Mouse (Mus musculus): ENCODE data around the gene Scaf11. TPM values are rescaled to one million over a fixed set of nuclear protein-coding genes. Genes with fewer than 3 reads are reported as not detected.
"Not testable (repeated sequence)": the region's sequence is repeated elsewhere in the genome, so short reads cannot be mapped to it uniquely, and the experiment has no call there.

Gene Scaf11
- polyA plus RNA-seq, 1 experiment from 2014 or later, result 92.5 TPM

GRCm38 (mm10) chr15:96461541-96462512 is 1.2 kb upstream of the Scaf11 start:
- WGBS, result 16% methylated on average over 22 of the region's 22 CpGs
- Histone ChIP-seq H3K4me1 (peaks cover 18% of the 10 kb centered on the region), H3K9ac (replicated peaks) (peak overlapping the region; percentile 77), H3K36me3 (no peaks in the 10 kb centered on the region), H3K4me2 (replicated peaks) (peak overlapping the region; percentile 79), H3K9me3 (no peaks in the 10 kb centered on the region), H3K27me3 (no peaks in the 10 kb centered on the region), H3K4me3 (peak overlapping the region; percentile 93), H3K27ac (replicated peaks) (peak overlapping the region; percentile 98)
- peak; percentile 45 for ATAC-seq (ENCODE audit: low FRiP score, low read depth)

- Histone ChIP-seq H3K27ac (replicated peaks) (peak overlapping the region; percentile 98), H3K9ac (replicated peaks) (peak overlapping the region; percentile 92), H3K27me3 (no peaks in the 10 kb centered on the region), H3K4me3 (peak overlapping the region; percentile 93), H3K36me3 (no peaks in the 10 kb centered on the region), H3K4me1 (peaks cover 18% of the 10 kb centered on the region), H3K9me3 (no peaks in the 10 kb centered on the region), H3K4me2 (replicated peaks) (peak overlapping the region; percentile 65)
- no peak for ATAC-seq (ENCODE audit: low FRiP score, low read depth)
- WGBS, result 3% methylated on average over 8 of the region's 50 CpGs
Measured at GRCm38 (mm10) chr15:96460451-96460729, 253 bp downstream of the Scaf11 start.

DNA sequence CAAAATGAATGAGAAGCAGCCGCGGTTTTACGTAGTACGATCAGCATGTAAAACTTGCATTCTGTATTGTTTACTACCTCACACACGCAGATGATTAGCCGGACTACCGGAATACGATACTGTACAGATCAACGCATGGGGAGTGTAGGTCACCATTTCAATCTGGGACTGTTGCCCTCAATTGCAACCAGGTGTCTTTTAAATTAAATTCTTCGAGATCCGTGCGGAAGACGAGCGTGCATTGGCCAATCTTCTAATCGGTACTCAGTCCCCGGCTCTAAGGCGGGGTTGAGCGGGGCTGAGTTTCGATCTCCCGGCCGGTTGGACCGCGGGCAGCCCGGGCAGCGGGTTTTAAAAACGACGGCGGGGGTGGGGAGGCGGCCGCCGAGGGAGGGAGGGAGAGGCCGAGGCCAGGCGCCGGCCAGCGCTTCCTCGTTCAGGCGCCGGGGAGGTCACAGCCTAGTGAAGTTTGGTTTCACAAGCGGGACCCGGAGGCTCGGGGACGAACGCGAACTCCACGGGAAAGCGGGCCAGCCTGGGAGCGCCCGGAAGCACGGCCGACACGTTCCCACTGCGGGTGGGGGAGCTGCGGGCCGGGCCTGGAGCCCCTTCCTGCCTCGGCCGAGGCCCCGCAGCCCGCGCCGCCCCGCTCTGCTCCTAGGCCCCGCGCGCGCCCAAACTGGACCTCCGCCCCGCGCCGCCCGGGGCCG is 747 bp downstream of the Scaf11 start:
- Histone ChIP-seq H3K9ac (replicated peaks) (peak overlapping the region; percentile 92), H3K4me1 (peaks cover 18% of the 10 kb centered on the region), H3K36me3 (no peaks in the 10 kb centered on the region), H3K27ac (replicated peaks) (peak overlapping the region; percentile 98), H3K4me3 (peak overlapping the region; percentile 93), H3K9me3 (no peaks in the 10 kb centered on the region), H3K4me2 (replicated peaks) (peak overlapping the region; percentile 65), H3K27me3 (no peaks in the 10 kb centered on the region)
- under 1% methylated on average over 51 of the region's 71 CpGs for WGBS
- peak; percentile 52 for ATAC-seq (ENCODE audit: low FRiP score, low read depth)

DNA sequence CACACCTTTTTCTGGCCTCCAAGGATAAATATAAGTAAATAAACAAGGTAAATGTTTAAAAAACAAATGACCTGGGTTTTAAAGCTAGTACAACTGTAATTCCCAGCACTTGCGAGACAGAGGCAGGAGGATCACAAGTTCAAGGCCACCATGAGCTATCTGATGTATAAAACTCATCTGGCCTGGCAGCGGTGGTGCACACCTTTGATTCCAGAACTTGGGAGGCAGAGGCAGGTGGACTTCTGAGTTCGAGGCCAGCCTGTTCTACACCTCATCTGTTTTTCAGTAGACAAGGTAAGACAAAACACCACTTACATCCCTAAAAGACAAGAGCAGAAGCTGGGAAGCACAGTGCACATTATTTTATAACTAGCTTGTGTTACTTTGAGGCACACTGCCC is 2.4 kb downstream of the Scaf11 start:
- Histone ChIP-seq H3K27me3 (no peaks in the 10 kb centered on the region), H3K4me2 (replicated peaks) (no peak overlapping the region), H3K27ac (replicated peaks) (no peak overlapping the region), H3K4me1 (peaks cover 18% of the 10 kb centered on the region), H3K9ac (replicated peaks) (no peak overlapping the region), H3K4me3 (no peak overlapping the region), H3K9me3 (no peaks in the 10 kb centered on the region), H3K36me3 (no peaks in the 10 kb centered on the region)
- no peak for ATAC-seq (ENCODE audit: low FRiP score, low read depth)
- 90% methylated on average over 3 of the region's 3 CpGs for WGBS

DNA sequence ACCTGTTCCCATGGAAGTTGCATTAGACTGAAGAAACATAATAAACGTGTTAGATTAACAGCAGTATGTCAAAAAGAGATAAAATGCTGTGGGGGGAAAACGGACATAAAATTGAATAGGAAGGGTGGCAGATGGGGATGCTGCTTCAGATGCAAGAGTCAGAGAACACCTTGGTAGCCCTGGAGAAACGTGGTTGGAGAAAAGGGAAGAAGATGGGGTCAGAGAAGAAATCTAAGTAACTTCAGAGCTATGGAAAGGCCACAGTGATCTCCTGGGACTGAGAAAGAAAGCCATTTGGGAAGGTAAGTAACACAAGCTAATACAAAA is 3.3 kb downstream of the Scaf11 start:
- WGBS, result 86% methylated on average over 3 of the region's 3 CpGs
- ATAC-seq (ENCODE audit: low FRiP score, low read depth), result no peak

DNA sequence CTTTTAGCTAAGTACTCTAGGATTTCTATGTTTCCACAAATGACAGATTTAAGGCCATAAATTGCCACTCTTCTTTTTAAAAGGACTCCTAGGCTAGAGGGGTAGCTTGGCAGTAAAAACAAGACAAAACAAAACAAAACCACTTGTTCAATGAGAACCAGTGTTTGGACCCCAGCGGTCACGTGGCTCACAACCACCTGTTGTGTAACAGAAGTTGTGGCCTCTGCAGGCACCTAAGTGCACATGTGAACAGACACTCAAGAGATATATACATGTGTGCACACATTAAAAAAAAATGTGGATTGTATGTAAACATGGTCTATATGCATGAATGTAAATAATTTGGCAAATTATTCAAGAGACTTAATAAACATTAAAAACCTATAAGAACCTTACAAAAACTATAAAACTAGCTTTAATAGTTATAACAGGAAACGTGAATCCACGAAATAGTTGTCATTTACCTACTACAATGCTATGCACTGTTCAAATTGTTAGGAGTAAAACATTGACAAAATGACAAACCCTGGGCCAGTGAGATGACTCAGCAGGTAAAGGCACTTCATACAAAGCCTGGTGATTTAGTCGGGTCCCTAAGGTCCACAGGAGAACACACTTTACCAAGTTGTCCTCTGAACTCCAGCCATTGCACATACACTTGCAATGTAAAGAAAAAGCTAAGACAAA is 3.8 kb downstream of the Scaf11 start:
- Histone ChIP-seq H3K4me2 (replicated peaks) (no peak overlapping the region), H3K36me3 (0 out of 2 replicates have a peak, but pooled peaks cover 4% of the 10 kb centered on the region), H3K9ac (replicated peaks) (no peak overlapping the region), H3K4me3 (no peak overlapping the region), H3K4me1 (peaks cover 13% of the 10 kb centered on the region), H3K9me3 (no peaks in the 10 kb centered on the region), H3K27ac (replicated peaks) (no peak overlapping the region), H3K27me3 (no peaks in the 10 kb centered on the region)
- 93% methylated on average over 5 of the region's 5 CpGs for WGBS
- no peak for ATAC-seq (ENCODE audit: low FRiP score, low read depth)

More for the DNA sequence above, 3.3 kb downstream of the Scaf11 start:
- Histone ChIP-seq H3K36me3 (no peaks in the 10 kb centered on the region), H3K27me3 (no peaks in the 10 kb centered on the region), H3K4me1 (peaks cover 18% of the 10 kb centered on the region), H3K4me3 (no peak overlapping the region), H3K9me3 (no peaks in the 10 kb centered on the region), H3K4me2 (replicated peaks) (no peak overlapping the region), H3K27ac (replicated peaks) (no peak overlapping the region), H3K9ac (replicated peaks) (no peak overlapping the region)

GRCm38 (mm10) chr15:96455595-96456214 is 4.9 kb downstream of the Scaf11 start:
- H3K4me3 ChIP-seq, result no peak overlapping the region
- peaks cover 13% of the 10 kb centered on the region; the same call in 1 of the 2 replicates for H3K36me3 ChIP-seq
- peaks cover 10% of the 10 kb centered on the region for H3K4me1 ChIP-seq
- H3K9me3 ChIP-seq, result no peaks in the 10 kb centered on the region
- no peak overlapping the region for H3K4me2 ChIP-seq (replicated peaks)
- no peaks in the 10 kb centered on the region for H3K27me3 ChIP-seq
- WGBS, result 86% methylated on average over 4 of the region's 4 CpGs
- H3K27ac ChIP-seq (replicated peaks), result no peak overlapping the region
- ATAC-seq (ENCODE audit: low FRiP score, low read depth), result no peak
- no peak overlapping the region for H3K9ac ChIP-seq (replicated peaks)

- Histone ChIP-seq H3K4me2 (replicated peaks) (no peak overlapping the region), H3K9me3 (no peaks in the 10 kb centered on the region), H3K27me3 (no peaks in the 10 kb centered on the region), H3K4me1 (peaks cover 3% of the 10 kb centered on the region; the same call in 1 of the 2 replicates), H3K4me3 (no peak overlapping the region), H3K9ac (replicated peaks) (no peak overlapping the region), H3K36me3 (peaks cover 19% of the 10 kb centered on the region; the same call in 1 of the 2 replicates), H3K27ac (replicated peaks) (no peak overlapping the region)
- WGBS, result 98% methylated on average over 1 of the region's 1 CpGs
- no peak for ATAC-seq (ENCODE audit: low FRiP score, low read depth)
Measured at GRCm38 (mm10) chr15:96453346-96453745, 7.3 kb downstream of the Scaf11 start.

DNA sequence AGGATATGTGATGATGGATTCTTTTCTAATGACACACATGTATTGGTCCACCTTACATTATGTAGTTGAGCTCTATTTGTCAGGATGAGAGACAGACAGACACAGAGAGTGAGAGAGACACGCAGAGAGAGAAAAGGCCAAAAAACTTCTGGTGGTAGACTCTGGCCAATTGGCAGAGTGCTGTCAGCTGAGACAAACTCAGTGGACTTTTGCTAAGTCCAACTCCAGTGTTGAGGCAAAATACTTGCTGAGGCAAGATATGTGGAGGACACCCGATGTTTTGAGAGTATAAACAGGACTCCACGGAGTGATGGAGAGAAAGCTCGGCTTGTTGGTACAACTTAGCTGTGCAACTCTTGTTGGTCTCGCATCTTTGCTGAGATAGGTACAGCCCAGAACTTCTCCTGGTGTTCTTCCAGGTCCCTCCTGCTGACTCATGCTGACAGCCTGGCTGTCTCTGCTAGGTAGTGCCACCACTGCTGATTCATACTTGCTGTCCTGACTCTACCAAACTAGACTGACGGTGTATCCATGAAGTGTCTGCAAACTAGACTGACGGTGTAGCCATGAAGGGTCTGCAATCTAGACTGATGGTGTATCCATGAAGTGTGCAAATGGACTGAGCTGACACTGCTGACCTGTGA is 11.9 kb downstream of the Scaf11 start:
- Histone ChIP-seq H3K27ac (replicated peaks) (no peak overlapping the region), H3K9ac (replicated peaks) (no peak overlapping the region), H3K4me3 (no peak overlapping the region), H3K27me3 (no peaks in the 10 kb centered on the region), H3K4me2 (replicated peaks) (no peak overlapping the region), H3K9me3 (no peaks in the 10 kb centered on the region), H3K4me1 (no peaks in the 10 kb centered on the region), H3K36me3 (peaks cover 31% of the 10 kb centered on the region)
- no peak for ATAC-seq (ENCODE audit: low FRiP score, low read depth)
- 93% methylated on average over 7 of the region's 7 CpGs for WGBS

- WGBS, result 29% methylated on average over 10 of the region's 10 CpGs
- Histone ChIP-seq H3K27ac (replicated peaks) (no peak overlapping the region), H3K4me2 (replicated peaks) (no peak overlapping the region), H3K4me1 (no peaks in the 10 kb centered on the region), H3K36me3 (peaks cover 36% of the 10 kb centered on the region), H3K9ac (replicated peaks) (no peak overlapping the region), H3K9me3 (no peaks in the 10 kb centered on the region), H3K27me3 (no peaks in the 10 kb centered on the region), H3K4me3 (no peak overlapping the region)
- no peak for ATAC-seq (ENCODE audit: low FRiP score, low read depth)
Measured at GRCm38 (mm10) chr15:96446785-96447184, 13.9 kb downstream of the Scaf11 start.

- ATAC-seq (ENCODE audit: low FRiP score, low read depth); H3K27me3 ChIP-seq; H3K27ac ChIP-seq (replicated peaks); H3K4me1 ChIP-seq; H3K4me2 ChIP-seq (replicated peaks); H3K4me3 ChIP-seq; H3K9me3 ChIP-seq; H3K9ac ChIP-seq (replicated peaks): not testable (repeated sequence)
- 87% methylated on average over 6 of the region's 6 CpGs for WGBS
- peaks cover 24% of the 10 kb centered on the region for H3K36me3 ChIP-seq
Measured at GRCm38 (mm10) chr15:96441480-96441879, 19.2 kb downstream of the Scaf11 start.
